Mouse (Mus musculus): ENCODE data around the gene Fli1. TPM values are rescaled to one million over a fixed set of nuclear protein-coding genes. Genes with fewer than 3 reads are reported as not detected.
A peak's percentile ranks its signal among the peaks of the same experiment; 100 is the strongest.

The Fli1 gene
- total and polyA plus RNA-seq, 2 experiments from 2014 or later: 6.8 to 7.0 TPM

DNA sequence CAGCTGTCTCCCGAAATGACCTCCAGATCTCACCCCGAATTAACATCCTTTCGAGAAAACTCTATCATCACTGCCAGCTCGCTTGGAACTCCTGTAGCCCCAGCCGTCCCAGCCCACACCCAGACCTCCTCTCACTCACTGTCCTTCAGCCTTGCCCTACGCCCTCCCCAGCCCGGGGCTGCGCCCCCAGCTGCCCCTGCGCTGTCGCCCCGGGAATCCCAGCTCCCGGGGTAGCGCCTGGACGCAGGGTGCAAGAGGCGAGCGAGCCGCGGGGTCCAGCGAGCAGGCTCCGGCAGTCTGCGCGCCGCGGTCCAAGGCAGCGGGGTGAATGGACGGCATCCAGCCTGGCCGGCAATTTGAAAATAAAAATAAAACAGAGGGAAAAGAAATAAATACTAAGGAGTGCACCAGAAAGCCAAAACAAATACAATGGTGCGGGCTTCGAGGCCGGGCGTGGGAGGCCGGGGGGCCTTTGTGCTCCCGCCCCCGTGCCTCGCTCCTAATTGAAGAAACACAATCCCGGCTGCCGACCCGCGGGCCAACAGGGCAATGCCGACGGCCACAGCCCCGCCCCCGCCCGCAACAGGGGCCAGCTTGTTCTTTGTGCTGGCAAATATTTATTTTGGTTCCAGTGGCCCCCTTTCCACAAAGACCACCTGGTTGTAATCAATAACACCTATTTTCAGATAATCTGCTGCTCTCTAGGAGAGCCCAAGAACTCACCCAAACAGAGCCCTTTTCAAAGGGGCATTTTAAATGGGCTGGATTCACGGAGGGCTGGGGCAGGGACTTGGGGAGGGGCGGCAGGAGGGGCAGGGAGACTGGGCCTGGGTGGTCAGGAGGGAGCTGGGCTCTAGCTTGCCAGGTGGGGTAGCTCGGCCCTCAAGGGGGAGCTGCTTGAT lies 133.3 kb downstream of the Fli1 start:
- Histone ChIP-seq H3K4me2 (ENCODE audit: low read depth) (peak overlapping the region; percentile 98), H3K9me3 (ENCODE audit: low read length) (no peaks in the 10 kb centered on the region), H3K9ac (peak overlapping the region; percentile 62), H3K36me3 (ENCODE audit: insufficient read depth) (no peaks in the 10 kb centered on the region), H3K4me3 (ENCODE audit: low read depth, low read length) (peak overlapping the region; percentile 42), H3K27ac (ENCODE audit: low read depth, low read length) (no peak overlapping the region), H3K4me1 (ENCODE audit: insufficient read depth) (peaks cover 7% of the 10 kb centered on the region; the same call in 1 of the 2 replicates), H3K27me3 (ENCODE audit: insufficient read depth, low read length) (peaks cover 19% of the 10 kb centered on the region)
- WGBS: under 1% methylated on average over 47 of the region's 47 CpGs
- DNase-seq: peak; percentile 18
- ATAC-seq: peak; percentile 36
- TF ChIP-seq CTCF (IDR thresholded peaks at IDR 0.05; ENCODE audit: low read depth): no peak

DNA sequence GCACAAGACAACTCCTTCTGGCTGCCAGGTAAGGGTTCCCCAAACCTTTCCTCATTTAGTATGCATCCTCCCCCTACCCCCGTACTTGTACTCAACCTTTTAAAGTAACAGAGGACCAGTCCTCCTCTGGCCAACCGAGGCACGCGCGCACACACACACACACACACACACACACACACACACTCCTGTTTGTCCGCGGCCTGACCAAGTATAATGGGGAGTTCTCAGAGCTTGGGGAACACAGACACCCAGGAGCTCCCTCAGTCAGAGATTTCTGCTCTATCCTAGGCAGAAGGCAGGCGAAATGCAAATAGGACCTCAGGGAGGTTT lies 134.0 kb downstream of the Fli1 start:
- H3K36me3 ChIP-seq (ENCODE audit: insufficient read depth): no peaks in the 10 kb centered on the region
- ATAC-seq: no peak
- H3K9me3 ChIP-seq (ENCODE audit: low read length): no peaks in the 10 kb centered on the region
- no peak overlapping the region for H3K27ac ChIP-seq (ENCODE audit: low read depth, low read length)
- peak overlapping the region; percentile 42 for H3K4me3 ChIP-seq (ENCODE audit: low read depth, low read length)
- H3K4me2 ChIP-seq (ENCODE audit: low read depth): peak overlapping the region; percentile 98
- TF ChIP-seq CTCF (IDR thresholded peaks at IDR 0.05; ENCODE audit: low read depth): no peak
- peak overlapping the region; percentile 62 for H3K9ac ChIP-seq
- H3K27me3 ChIP-seq (ENCODE audit: insufficient read depth, low read length): peaks cover 19% of the 10 kb centered on the region
- WGBS: 6% methylated on average over 8 of the region's 8 CpGs
- peaks cover 7% of the 10 kb centered on the region; the same call in 1 of the 2 replicates for H3K4me1 ChIP-seq (ENCODE audit: insufficient read depth)
- DNase-seq: no peak

DNA sequence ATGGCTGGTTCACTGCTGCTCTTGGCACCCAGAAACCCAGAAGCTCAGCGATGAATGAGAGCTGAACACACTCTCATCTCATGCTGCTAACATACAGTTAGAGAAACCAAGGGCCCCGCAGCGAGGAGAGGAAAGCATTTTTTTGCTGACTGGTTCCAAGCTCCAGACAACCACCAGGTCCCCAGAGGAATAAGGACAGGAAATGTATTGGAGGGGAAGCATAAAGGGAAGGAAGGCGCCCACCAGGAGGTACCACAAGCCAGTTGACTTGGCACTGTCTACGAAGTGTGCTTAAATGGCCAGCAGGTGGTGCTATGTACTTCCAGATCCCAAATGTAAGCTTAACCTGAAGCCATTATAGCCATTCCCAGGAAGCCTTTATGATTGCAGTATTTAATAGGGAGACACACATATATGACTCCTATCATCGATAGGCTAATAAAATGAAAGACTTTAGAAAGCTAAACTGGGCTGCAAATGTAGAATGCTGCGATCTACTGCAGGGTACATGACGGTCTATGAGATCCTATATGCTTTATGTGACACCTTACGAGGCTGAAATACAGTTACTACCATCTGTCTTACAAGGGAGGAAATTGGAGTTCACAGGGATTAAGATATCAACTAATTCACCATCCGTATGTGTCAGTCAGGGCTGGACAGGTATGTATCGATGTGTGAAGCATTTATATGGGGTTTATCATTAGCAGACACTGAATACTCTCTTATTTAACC lies 137.3 kb downstream of the Fli1 start:
- peak; percentile 91 for TF ChIP-seq CTCF (IDR thresholded peaks at IDR 0.05; ENCODE audit: low read depth)
- no peak overlapping the region for H3K9ac ChIP-seq
- no peak overlapping the region for H3K4me2 ChIP-seq (ENCODE audit: low read depth)
- 41% methylated on average over 11 of the region's 11 CpGs for WGBS
- H3K27me3 ChIP-seq (ENCODE audit: insufficient read depth, low read length): peaks cover 19% of the 10 kb centered on the region
- H3K9me3 ChIP-seq (ENCODE audit: low read length): no peaks in the 10 kb centered on the region
- H3K27ac ChIP-seq (ENCODE audit: low read depth, low read length): no peak overlapping the region
- ATAC-seq: peak; percentile 89
- no peak overlapping the region for H3K4me3 ChIP-seq (ENCODE audit: low read depth, low read length)
- no peaks in the 10 kb centered on the region for H3K36me3 ChIP-seq (ENCODE audit: insufficient read depth)
- peak; percentile 91 for DNase-seq
- peaks cover 7% of the 10 kb centered on the region; the same call in 1 of the 2 replicates for H3K4me1 ChIP-seq (ENCODE audit: insufficient read depth)

DNA sequence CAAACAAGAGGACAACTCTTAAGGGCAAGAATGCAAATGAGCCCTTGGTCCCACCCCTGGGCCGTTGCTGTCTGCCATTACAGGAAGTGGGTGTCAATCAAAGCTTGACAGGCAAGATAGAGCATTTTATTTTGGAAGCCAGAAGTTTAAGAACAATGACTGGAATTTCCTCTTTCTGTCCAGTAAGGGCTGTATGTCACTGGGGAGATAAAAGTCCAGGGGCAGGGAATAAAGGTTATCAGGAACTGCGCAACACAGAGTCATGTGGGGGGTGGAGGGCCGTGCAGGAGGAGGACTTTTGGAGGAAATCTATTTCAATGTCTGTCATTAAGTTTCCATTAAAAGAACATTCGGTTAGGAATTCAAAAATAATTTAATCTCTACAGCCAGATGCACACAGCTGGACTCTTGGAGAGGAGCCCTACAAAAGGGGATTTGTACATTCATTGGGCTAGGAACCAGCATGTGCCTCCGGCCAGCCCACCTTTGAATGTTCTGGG lies 141.9 kb downstream of the Fli1 start:
- H3K4me3 ChIP-seq (ENCODE audit: low read depth, low read length): no peak overlapping the region
- H3K27me3 ChIP-seq (ENCODE audit: insufficient read depth, low read length): no peaks in the 10 kb centered on the region; the same call in 1 of the 2 replicates
- no peaks in the 10 kb centered on the region for H3K36me3 ChIP-seq (ENCODE audit: insufficient read depth)
- no peak overlapping the region for H3K4me2 ChIP-seq (ENCODE audit: low read depth)
- ATAC-seq: no peak
- H3K9me3 ChIP-seq (ENCODE audit: low read length): no peaks in the 10 kb centered on the region
- 76% methylated on average over 5 of the region's 5 CpGs for WGBS
- no peak overlapping the region for H3K9ac ChIP-seq
- no peak for DNase-seq
- no peak for TF ChIP-seq CTCF (IDR thresholded peaks at IDR 0.05; ENCODE audit: low read depth)
- H3K27ac ChIP-seq (ENCODE audit: low read depth, low read length): no peak overlapping the region
- no peaks in the 10 kb centered on the region for H3K4me1 ChIP-seq (ENCODE audit: insufficient read depth)

DNA sequence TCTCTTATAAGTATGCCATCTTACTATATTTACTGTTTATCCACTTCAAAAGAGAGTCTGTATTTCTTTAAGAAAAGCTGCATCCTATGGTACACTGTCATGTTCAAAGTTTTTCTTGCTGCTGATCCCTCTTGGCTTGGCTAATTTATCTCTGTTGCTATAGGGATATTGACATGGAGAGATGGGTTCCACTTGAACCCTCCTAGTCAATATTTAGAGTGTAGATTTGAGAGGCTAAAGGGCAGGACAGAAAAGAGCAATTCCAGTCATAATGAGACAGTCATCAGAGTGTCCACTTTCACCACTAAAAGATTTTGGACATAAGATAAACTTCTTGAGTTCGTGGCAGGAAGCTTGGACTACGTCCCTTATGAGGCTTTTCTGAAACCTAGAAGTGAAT lies 142.4 kb downstream of the Fli1 start:
- H3K4me2 ChIP-seq (ENCODE audit: low read depth): no peak overlapping the region
- no peaks in the 10 kb centered on the region; the same call in 1 of the 2 replicates for H3K27me3 ChIP-seq (ENCODE audit: insufficient read depth, low read length)
- ATAC-seq (no peak), DNase-seq (no peak)
- no peaks in the 10 kb centered on the region for H3K36me3 ChIP-seq (ENCODE audit: insufficient read depth)
- no peak overlapping the region for H3K27ac ChIP-seq (ENCODE audit: low read depth, low read length)
- H3K4me1 ChIP-seq (ENCODE audit: insufficient read depth): no peaks in the 10 kb centered on the region
- TF ChIP-seq CTCF (IDR thresholded peaks at IDR 0.05; ENCODE audit: low read depth): no peak
- no peak overlapping the region for H3K4me3 ChIP-seq (ENCODE audit: low read depth, low read length)
- 88% methylated on average over 2 of the region's 2 CpGs for WGBS
- no peak overlapping the region for H3K9ac ChIP-seq
- H3K9me3 ChIP-seq (ENCODE audit: low read length): no peaks in the 10 kb centered on the region

DNA sequence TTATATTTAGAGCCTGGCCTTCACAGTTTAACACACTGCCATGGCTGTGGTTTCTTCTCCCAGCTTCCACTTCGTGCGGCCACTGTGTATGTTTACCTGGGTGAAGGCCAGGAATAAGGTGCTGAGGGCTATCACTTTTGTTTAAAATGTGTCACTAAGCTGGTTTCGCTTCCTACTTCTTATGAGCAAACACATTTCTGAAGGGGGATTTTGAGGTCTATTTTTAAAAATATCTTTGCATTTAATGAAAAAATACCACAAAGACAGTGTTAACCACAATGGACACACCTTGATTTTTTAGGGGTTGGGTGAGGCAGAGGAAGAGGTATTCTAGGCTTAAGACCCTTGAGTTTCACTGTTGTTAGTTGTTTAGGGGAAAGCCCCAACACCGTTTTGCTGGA lies 147.9 kb downstream of the Fli1 start:
- no peak for DNase-seq
- TF ChIP-seq CTCF (IDR thresholded peaks at IDR 0.05; ENCODE audit: low read depth): no peak
- Histone ChIP-seq H3K36me3 (ENCODE audit: insufficient read depth) (no peaks in the 10 kb centered on the region), H3K9ac (no peak overlapping the region), H3K27ac (ENCODE audit: low read depth, low read length) (no peak overlapping the region), H3K9me3 (ENCODE audit: low read length) (no peaks in the 10 kb centered on the region), H3K27me3 (ENCODE audit: insufficient read depth, low read length) (no peaks in the 10 kb centered on the region), H3K4me3 (ENCODE audit: low read depth, low read length) (no peak overlapping the region), H3K4me1 (ENCODE audit: insufficient read depth) (no peaks in the 10 kb centered on the region), H3K4me2 (ENCODE audit: low read depth) (no peak overlapping the region)
- 95% methylated on average over 4 of the region's 4 CpGs for WGBS
- no peak for ATAC-seq

DNA sequence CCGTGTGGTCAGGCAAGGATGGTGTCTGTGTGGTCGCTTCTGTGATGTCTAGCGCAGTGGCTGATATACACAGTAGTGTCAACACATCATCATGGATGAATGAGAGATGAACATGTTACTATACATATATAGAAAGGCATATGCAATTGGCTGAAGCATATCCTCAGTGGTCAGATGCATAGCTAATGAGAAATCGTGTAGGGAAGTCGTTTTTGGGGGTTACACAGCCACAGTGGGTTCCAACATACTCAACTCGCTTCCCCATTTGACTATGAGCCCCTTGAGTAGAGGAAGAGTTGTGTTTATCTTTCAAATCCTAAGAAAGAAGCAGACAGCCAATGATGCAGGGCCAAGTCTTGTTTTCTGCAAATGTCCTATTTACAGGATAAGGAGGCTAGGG lies 149.9 kb downstream of the Fli1 start:
- Histone ChIP-seq H3K36me3 (ENCODE audit: insufficient read depth) (no peaks in the 10 kb centered on the region), H3K4me3 (ENCODE audit: low read depth, low read length) (no peak overlapping the region), H3K9me3 (ENCODE audit: low read length) (no peaks in the 10 kb centered on the region), H3K9ac (no peak overlapping the region), H3K27ac (ENCODE audit: low read depth, low read length) (no peak overlapping the region), H3K4me1 (ENCODE audit: insufficient read depth) (no peaks in the 10 kb centered on the region), H3K27me3 (ENCODE audit: insufficient read depth, low read length) (no peaks in the 10 kb centered on the region), H3K4me2 (ENCODE audit: low read depth) (no peak overlapping the region)
- 84% methylated on average over 6 of the region's 6 CpGs for WGBS
- ATAC-seq (no peak), DNase-seq (no peak)
- no peak for TF ChIP-seq CTCF (IDR thresholded peaks at IDR 0.05; ENCODE audit: low read depth)
